Mouse (Mus musculus) heart, postnatal 0 days (tissue): ENCODE results near the gene Serinc5. TPM values are rescaled to one million over a fixed set of nuclear protein-coding genes. Genes with fewer than 3 reads are reported as not detected.

ENCODE experiments used
- ATAC-seq: fragments of 200-750 bp; cut with Nextera tagmentation; 2 replicates; pipeline ENCODE4 v1.8.0; 2017; ENCODE audit warnings: low read depth, moderate number of reproducible peaks, moderate library complexity; ENCODE audit not compliant: insufficient read depth
- DNase-seq: peaks from one replicate; pipeline ENCODE4 v3.0.0-alpha.2; 2016; ENCODE audit warnings: low spot score
- H3K27ac ChIP-seq: fragments of 300-500 bp; sonication (generic); 2 replicates; pipeline ENCODE4 v1.5.1; 2014; ENCODE audit warnings: low read depth, mild to moderate bottlenecking
- H3K27me3 ChIP-seq: fragments of 300-500 bp; sonication (generic); 2 replicates; pipeline ENCODE4 v1.6.1; 2014; ENCODE audit warnings: low read length, mixed read lengths; ENCODE audit not compliant: control insufficient read depth, insufficient read depth
- H3K36me3 ChIP-seq: fragments of 300-500 bp; sonication (generic); replicated peaks from 2 replicates; pipeline ENCODE4 v1.6.1; 2014; ENCODE audit warnings: low read length, mixed read lengths; ENCODE audit not compliant: control insufficient read depth, insufficient read depth
- H3K4me1 ChIP-seq: fragments of 300-500 bp; sonication (generic); 2 replicates; pipeline ENCODE4 v1.6.1; 2014; ENCODE audit warnings: antibody characterized with exemption; ENCODE audit not compliant: control insufficient read depth, insufficient read depth
- H3K4me2 ChIP-seq: fragments of 300-500 bp; sonication (generic); 2 replicates; pipeline ENCODE4 v1.6.1; 2014; ENCODE audit warnings: low read depth, mild to moderate bottlenecking, low read length, moderate library complexity
- H3K4me3 ChIP-seq: fragments of 300-500 bp; sonication (generic); 2 replicates; pipeline ENCODE4 v1.5.1; 2014; ENCODE audit warnings: low read depth, low read length
- H3K9ac ChIP-seq: fragments of 300-500 bp; sonication (generic); replicated peaks from 2 replicates; pipeline ENCODE4 v1.6.1; 2014; ENCODE audit warnings: low read depth, low read length, mixed read lengths
- H3K9me3 ChIP-seq: fragments of 300-500 bp; sonication (generic); replicated peaks from 2 replicates; pipeline ENCODE4 v1.6.1; 2016; ENCODE audit warnings: low read length; ENCODE audit not compliant: control insufficient read depth
- CTCF ChIP-seq: IDR thresholded peaks from 2 replicates; pipeline ENCODE4 v1.5.1; 2016; ENCODE audit warnings: antibody characterized with exemption, control low read depth, low read depth
- EP300 ChIP-seq: IDR thresholded peaks from 2 replicates; pipeline ENCODE4 v1.6.1; 2016; ENCODE audit warnings: antibody characterized with exemption, low read depth
- WGBS: fragments of 180-500 bp; shearing (Covaris S2); extraction: QIAGEN DNeasy Blood & Tissue Kit; methylation state at CpG from one replicate; pipeline ENCODE4 v1.1.7; 2014; 5-methylcytosine and 5-hydroxymethylcytosine counted together
- polyA plus RNA-seq: library from polyadenylated mRNA; unstranded; fragments of >200 nt; fragmentation: Nextera tagmentation; extraction: Ambion mirVana; gene quantifications from 2 replicates; pipeline ENCODE4 v1.2.1, GENCODE M21; 2015
- total RNA-seq: library from RNA; depleted of rRNA; stranded (reverse); fragments of >200 nt; gene quantifications from 2 replicates; pipeline ENCODE4 v1.2.3, GENCODE M21; 2014; ENCODE audit warnings: low replicate concordance

Serinc5 gene
- total and polyA plus RNA-seq, 2 experiments from 2014 or later: 9.8 to 28.2 TPM

GRCm38 (mm10) chr13:92707941-92708340, 97.0 kb downstream of the Serinc5 start:
- Histone ChIP-seq H3K4me2 (no peak overlapping the region), H3K27ac (no peak overlapping the region), H3K36me3 (peaks cover 34% of the 10 kb centered on the region), H3K27me3 (no peaks in the 10 kb centered on the region), H3K9ac (no peak overlapping the region), H3K4me3 (no peak overlapping the region), H3K9me3 (no peaks in the 10 kb centered on the region), H3K4me1 (no peaks in the 10 kb centered on the region)
- no peak for DNase-seq
- WGBS: 67% methylated on average over 2 of the region's 2 CpGs
- no peak for TF ChIP-seq EP300
- no peak for TF ChIP-seq CTCF
- ATAC-seq: no peak

DNA sequence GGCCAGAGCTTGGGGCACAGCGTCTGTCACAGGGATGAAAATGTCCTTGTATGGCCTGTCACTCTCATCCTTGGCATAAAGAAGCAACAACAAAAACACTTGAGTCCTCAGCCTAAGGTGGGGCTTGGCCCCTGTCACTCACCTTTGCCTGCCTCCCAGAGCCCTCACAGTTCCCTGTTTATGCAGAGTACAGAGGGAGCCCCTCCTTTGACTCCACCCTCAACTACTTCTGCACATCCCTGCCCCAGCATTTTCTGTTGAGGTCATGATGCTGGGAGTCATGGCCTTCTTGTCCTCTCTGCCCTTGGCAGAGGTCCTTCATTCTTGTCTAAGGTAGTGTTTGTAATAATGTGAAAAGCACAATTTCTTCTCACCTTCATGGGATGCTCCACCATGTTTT, 97.6 kb downstream of the Serinc5 start:
- no peak overlapping the region for H3K27ac ChIP-seq
- H3K4me2 ChIP-seq: no peak overlapping the region
- DNase-seq: no peak
- ATAC-seq: no peak
- H3K4me3 ChIP-seq: no peak overlapping the region
- no peaks in the 10 kb centered on the region for H3K27me3 ChIP-seq
- no peak overlapping the region for H3K9ac ChIP-seq
- peaks cover 34% of the 10 kb centered on the region for H3K36me3 ChIP-seq
- TF ChIP-seq CTCF (no peak), EP300 (no peak)
- WGBS: 91% methylated on average over 1 of the region's 1 CpGs
- H3K9me3 ChIP-seq: no peaks in the 10 kb centered on the region
- H3K4me1 ChIP-seq: no peaks in the 10 kb centered on the region

- DNase-seq (no peak), ATAC-seq (no peak)
- H3K27ac ChIP-seq: no peak overlapping the region
- H3K9me3 ChIP-seq: no peaks in the 10 kb centered on the region
- no peak overlapping the region for H3K4me3 ChIP-seq
- H3K9ac ChIP-seq: no peak overlapping the region
- H3K4me2 ChIP-seq: no peak overlapping the region
- WGBS: 50% methylated on average over 3 of the region's 3 CpGs
- H3K36me3 ChIP-seq: peaks cover 34% of the 10 kb centered on the region
- no peaks in the 10 kb centered on the region for H3K4me1 ChIP-seq
- no peaks in the 10 kb centered on the region for H3K27me3 ChIP-seq
- no peak for TF ChIP-seq EP300
- TF ChIP-seq CTCF: no peak
These were observed 98.6 kb downstream of the Serinc5 start for GRCm38 (mm10) chr13:92709535-92709934.

DNA sequence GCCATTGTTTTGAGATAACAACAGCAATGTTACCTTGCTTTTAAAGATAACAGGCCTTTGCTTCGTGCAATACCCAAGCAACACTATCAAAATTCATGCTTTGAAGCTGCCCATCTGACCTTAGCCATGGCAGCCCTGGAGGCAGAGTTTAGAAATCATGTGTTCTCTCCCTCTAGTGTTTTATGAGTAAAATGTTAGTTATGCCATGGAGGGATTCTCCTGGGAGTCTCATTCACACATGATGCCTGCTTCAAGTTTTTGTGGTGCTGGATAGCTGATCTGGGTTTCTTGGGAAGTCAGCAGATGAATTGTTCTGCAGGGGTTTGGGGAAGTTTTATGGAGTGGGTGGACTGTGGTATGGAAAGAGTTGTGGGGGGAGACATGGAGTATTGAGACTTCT, 99.5 kb downstream of the Serinc5 start:
- Histone ChIP-seq H3K4me2 (no peak overlapping the region), H3K9ac (no peak overlapping the region), H3K36me3 (peaks cover 34% of the 10 kb centered on the region), H3K27me3 (no peaks in the 10 kb centered on the region), H3K27ac (no peak overlapping the region), H3K4me3 (no peak overlapping the region), H3K4me1 (no peaks in the 10 kb centered on the region), H3K9me3 (no peaks in the 10 kb centered on the region)
- ATAC-seq (no peak), DNase-seq (no peak)
- TF ChIP-seq EP300: no peak
- no peak for TF ChIP-seq CTCF
- WGBS: 67% methylated on average over 1 of the region's 1 CpGs

GRCm38 (mm10) chr13:92711821-92712220, 100.9 kb downstream of the Serinc5 start:
- 84% methylated on average over 1 of the region's 1 CpGs for WGBS
- H3K36me3 ChIP-seq: peaks cover 23% of the 10 kb centered on the region
- ATAC-seq (no peak), DNase-seq (no peak)
- H3K4me2 ChIP-seq: no peak overlapping the region
- H3K4me3 ChIP-seq: no peak overlapping the region
- TF ChIP-seq CTCF: no peak
- TF ChIP-seq EP300: no peak
- H3K9me3 ChIP-seq: no peaks in the 10 kb centered on the region
- no peak overlapping the region for H3K9ac ChIP-seq
- H3K27me3 ChIP-seq: no peaks in the 10 kb centered on the region
- no peak overlapping the region for H3K27ac ChIP-seq
- H3K4me1 ChIP-seq: no peaks in the 10 kb centered on the region

DNA sequence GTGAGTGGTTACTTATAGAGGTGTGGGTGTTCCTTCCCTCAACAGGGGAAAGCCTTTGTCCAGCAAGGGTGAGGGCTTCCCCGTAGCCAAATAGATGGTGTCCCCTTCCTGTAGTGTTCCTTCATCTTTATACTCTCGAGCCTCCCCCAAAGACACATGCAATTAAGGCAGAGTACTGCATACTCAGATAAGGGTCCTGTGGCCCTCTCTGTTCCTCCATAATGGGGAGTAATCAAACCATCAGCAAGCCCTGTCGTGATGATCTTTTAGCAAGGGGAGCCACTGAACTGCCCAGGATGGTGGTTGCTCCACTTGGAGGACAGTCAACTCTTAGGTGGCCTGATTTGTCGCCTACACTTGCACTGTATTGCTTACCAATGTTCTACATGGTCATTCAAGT, 101.7 kb downstream of the Serinc5 start:
- WGBS: 82% methylated on average over 4 of the region's 4 CpGs
- Histone ChIP-seq H3K9me3 (no peaks in the 10 kb centered on the region), H3K36me3 (peaks cover 18% of the 10 kb centered on the region), H3K4me2 (no peak overlapping the region), H3K4me3 (no peak overlapping the region), H3K9ac (no peak overlapping the region), H3K27ac (no peak overlapping the region), H3K4me1 (no peaks in the 10 kb centered on the region), H3K27me3 (no peaks in the 10 kb centered on the region)
- DNase-seq (no peak), ATAC-seq (no peak)
- TF ChIP-seq CTCF (no peak), EP300 (no peak)
